Mouse (Mus musculus) midbrain, embryonic 16.5 days (tissue): ENCODE measurements at regions not wholly inside any gene's neighbourhood (a gene's known extent, or its start where the extent isn't known, plus 50 kb on each side); places are given as distances from the start of the nearest gene placed in this dataset.

Experiments used
- ATAC-seq: fragments of 200-750 bp; cut with Nextera tagmentation; 2 replicates; pipeline ENCODE4 v1.8.0; 2017; ENCODE audit warnings: moderate TSS enrichment
- H3K27ac ChIP-seq: fragments of 300-500 bp; sonication (generic); 2 replicates; pipeline ENCODE4 v1.5.1; 2014; ENCODE audit warnings: mild to moderate bottlenecking, low read length, mixed read lengths
- H3K27me3 ChIP-seq: fragments of 300-500 bp; sonication (generic); 2 replicates; pipeline ENCODE4 v1.6.1; 2014; ENCODE audit warnings: low read depth, low read length, mixed read lengths; ENCODE audit not compliant: control insufficient read depth, insufficient read depth
- H3K36me3 ChIP-seq: fragments of 300-500 bp; sonication (generic); 2 replicates; pipeline ENCODE4 v1.6.1; 2014; ENCODE audit warnings: mild to moderate bottlenecking, low read length, moderate library complexity, mixed read lengths; ENCODE audit not compliant: control insufficient read depth, insufficient read depth
- H3K4me1 ChIP-seq: fragments of 300-500 bp; sonication (generic); 2 replicates; pipeline ENCODE4 v1.6.1; 2014; ENCODE audit warnings: mild to moderate bottlenecking, low read length, mixed read lengths; ENCODE audit not compliant: control insufficient read depth, insufficient read depth
- H3K4me2 ChIP-seq: fragments of 300-500 bp; sonication (generic); 2 replicates; pipeline ENCODE4 v1.6.1; 2014; ENCODE audit warnings: mild to moderate bottlenecking, low read length, mixed read lengths
- H3K4me3 ChIP-seq: fragments of 300-500 bp; sonication (generic); 2 replicates; pipeline ENCODE4 v1.5.1; 2014; ENCODE audit warnings: low read depth, mild to moderate bottlenecking, low read length, moderate library complexity, mixed read lengths
- H3K9ac ChIP-seq: fragments of 300-500 bp; sonication (generic); 2 replicates; pipeline ENCODE4 v1.6.1; 2014; ENCODE audit warnings: low read depth, low read length, mixed read lengths
- H3K9me3 ChIP-seq: fragments of 300-500 bp; sonication (generic); replicated peaks from 2 replicates; pipeline ENCODE4 v1.6.1; 2014; ENCODE audit warnings: mild to moderate bottlenecking, low read length, mixed read lengths; ENCODE audit not compliant: control insufficient read depth, poor library complexity, severe bottlenecking
- WGBS: fragments of 180-500 bp; shearing (Covaris S2); extraction: QIAGEN DNeasy Blood & Tissue Kit; methylation state at CpG from one replicate; pipeline ENCODE4 v1.1.7; 2014; 5-methylcytosine and 5-hydroxymethylcytosine counted together

- Histone ChIP-seq H3K27me3 (no peaks in the 10 kb centered on the region), H3K4me2 (peak overlapping the region; percentile 45), H3K9ac (no peak overlapping the region; the same call in 1 of the 2 replicates), H3K9me3 (no peaks in the 10 kb centered on the region), H3K27ac (peak overlapping the region; percentile 72), H3K36me3 (no peaks in the 10 kb centered on the region), H3K4me3 (no peak overlapping the region), H3K4me1 (peaks cover 8% of the 10 kb centered on the region; the same call in 1 of the 2 replicates)
- ATAC-seq: peak; percentile 89
- 39% methylated on average over 21 of the region's 21 CpGs for WGBS
Measured at GRCm38 (mm10) chr1:157798561-157799553, 292.3 kb downstream of the Sec16b start.

GRCm38 (mm10) chr1:157801151-157801550, 294.6 kb downstream of the Sec16b start:
- Histone ChIP-seq H3K27ac (no peak overlapping the region), H3K9me3 (no peaks in the 10 kb centered on the region), H3K27me3 (no peaks in the 10 kb centered on the region), H3K4me3 (no peak overlapping the region), H3K9ac (no peak overlapping the region), H3K4me2 (no peak overlapping the region), H3K36me3 (no peaks in the 10 kb centered on the region), H3K4me1 (peaks cover 10% of the 10 kb centered on the region; the same call in 1 of the 2 replicates)
- WGBS: 86% methylated on average over 3 of the region's 3 CpGs
- no peak for ATAC-seq

GRCm38 (mm10) chr1:157804229-157804628, 297.7 kb downstream of the Sec16b start:
- 78% methylated on average over 3 of the region's 3 CpGs for WGBS
- Histone ChIP-seq H3K4me1 (0 out of 2 replicates have a peak, but pooled peaks cover 7% of the 10 kb centered on the region), H3K9ac (no peak overlapping the region), H3K4me3 (no peak overlapping the region), H3K9me3 (no peaks in the 10 kb centered on the region), H3K36me3 (no peaks in the 10 kb centered on the region), H3K27me3 (no peaks in the 10 kb centered on the region), H3K4me2 (no peak overlapping the region), H3K27ac (no peak overlapping the region)
- no peak for ATAC-seq

GRCm38 (mm10) chr1:157806296-157806695, 299.8 kb downstream of the Sec16b start:
- H3K9me3 ChIP-seq: no peaks in the 10 kb centered on the region
- H3K4me1 ChIP-seq: 0 out of 2 replicates have a peak, but pooled peaks cover 2% of the 10 kb centered on the region
- H3K4me3 ChIP-seq: no peak overlapping the region
- no peak overlapping the region for H3K27ac ChIP-seq
- no peaks in the 10 kb centered on the region for H3K27me3 ChIP-seq
- WGBS: 89% methylated on average over 1 of the region's 1 CpGs
- no peak overlapping the region for H3K4me2 ChIP-seq
- ATAC-seq: no peak
- H3K36me3 ChIP-seq: no peaks in the 10 kb centered on the region
- H3K9ac ChIP-seq: no peak overlapping the region

GRCm38 (mm10) chr1:157809674-157810471, 303.3 kb downstream of the Sec16b start:
- H3K4me1 ChIP-seq: 0 out of 2 replicates have a peak, but pooled peaks cover 2% of the 10 kb centered on the region
- H3K9ac ChIP-seq: no peak overlapping the region
- H3K4me3 ChIP-seq: no peak overlapping the region
- WGBS: 71% methylated on average over 8 of the region's 8 CpGs
- no peak overlapping the region for H3K27ac ChIP-seq
- no peak overlapping the region for H3K4me2 ChIP-seq
- ATAC-seq: no peak
- H3K36me3 ChIP-seq: no peaks in the 10 kb centered on the region
- no peaks in the 10 kb centered on the region for H3K9me3 ChIP-seq
- no peaks in the 10 kb centered on the region for H3K27me3 ChIP-seq

GRCm38 (mm10) chr1:157810657-157811056, 304.1 kb downstream of the Sec16b start:
- ATAC-seq: no peak
- Histone ChIP-seq H3K27me3 (no peaks in the 10 kb centered on the region), H3K27ac (no peak overlapping the region), H3K9me3 (no peaks in the 10 kb centered on the region), H3K4me3 (no peak overlapping the region), H3K9ac (no peak overlapping the region), H3K4me1 (no peaks in the 10 kb centered on the region), H3K36me3 (no peaks in the 10 kb centered on the region), H3K4me2 (no peak overlapping the region)

GRCm38 (mm10) chr1:157827966-157828365, 321.4 kb downstream of the Sec16b start:
- Histone ChIP-seq H3K9ac (no peak overlapping the region), H3K27me3 (no peaks in the 10 kb centered on the region), H3K4me1 (no peaks in the 10 kb centered on the region), H3K9me3 (no peaks in the 10 kb centered on the region), H3K27ac (no peak overlapping the region), H3K4me2 (no peak overlapping the region), H3K4me3 (no peak overlapping the region), H3K36me3 (no peaks in the 10 kb centered on the region)
- WGBS: 37% methylated on average over 2 of the region's 2 CpGs
- 0 out of 2 replicates have a peak, but pooled peaks have one; percentile 64 for ATAC-seq

- no peaks in the 10 kb centered on the region for H3K4me1 ChIP-seq
- H3K4me2 ChIP-seq: no peak overlapping the region
- 53% methylated on average over 2 of the region's 2 CpGs for WGBS
- no peaks in the 10 kb centered on the region for H3K27me3 ChIP-seq
- H3K9me3 ChIP-seq: no peaks in the 10 kb centered on the region
- no peaks in the 10 kb centered on the region for H3K36me3 ChIP-seq
- H3K4me3 ChIP-seq: no peak overlapping the region
- H3K27ac ChIP-seq: no peak overlapping the region
- no peak overlapping the region for H3K9ac ChIP-seq
- no peak for ATAC-seq
Measured at GRCm38 (mm10) chr1:157831511-157831910, 325.0 kb downstream of the Sec16b start.
